Mouse (Mus musculus): ENCODE results near the gene Vangl2. TPM values are rescaled to one million over a fixed set of nuclear protein-coding genes. Genes with fewer than 3 reads are reported as not detected.

Gene Vangl2
- polyA plus RNA-seq, 1 experiment from 2014 or later, result 63.2 TPM

GRCm38 (mm10) chr1:172026201-172026901 lies 1.9 kb downstream of the Vangl2 start:
- Histone ChIP-seq H3K4me1 (peaks cover 66% of the 10 kb centered on the region), H3K36me3 (replicated peaks) (peaks cover 18% of the 10 kb centered on the region), H3K27me3 (no peaks in the 10 kb centered on the region), H3K9me3 (no peaks in the 10 kb centered on the region), H3K9ac (peak overlapping the region; percentile 97), H3K27ac (peak overlapping the region; percentile 98), H3K4me2 (peak overlapping the region; percentile 97), H3K4me3 (replicated peaks) (peak overlapping the region; percentile 92)
- WGBS, result 1% methylated on average over 23 of the region's 23 CpGs
- peak; percentile 63 for ATAC-seq (ENCODE audit: low FRiP score)

DNA sequence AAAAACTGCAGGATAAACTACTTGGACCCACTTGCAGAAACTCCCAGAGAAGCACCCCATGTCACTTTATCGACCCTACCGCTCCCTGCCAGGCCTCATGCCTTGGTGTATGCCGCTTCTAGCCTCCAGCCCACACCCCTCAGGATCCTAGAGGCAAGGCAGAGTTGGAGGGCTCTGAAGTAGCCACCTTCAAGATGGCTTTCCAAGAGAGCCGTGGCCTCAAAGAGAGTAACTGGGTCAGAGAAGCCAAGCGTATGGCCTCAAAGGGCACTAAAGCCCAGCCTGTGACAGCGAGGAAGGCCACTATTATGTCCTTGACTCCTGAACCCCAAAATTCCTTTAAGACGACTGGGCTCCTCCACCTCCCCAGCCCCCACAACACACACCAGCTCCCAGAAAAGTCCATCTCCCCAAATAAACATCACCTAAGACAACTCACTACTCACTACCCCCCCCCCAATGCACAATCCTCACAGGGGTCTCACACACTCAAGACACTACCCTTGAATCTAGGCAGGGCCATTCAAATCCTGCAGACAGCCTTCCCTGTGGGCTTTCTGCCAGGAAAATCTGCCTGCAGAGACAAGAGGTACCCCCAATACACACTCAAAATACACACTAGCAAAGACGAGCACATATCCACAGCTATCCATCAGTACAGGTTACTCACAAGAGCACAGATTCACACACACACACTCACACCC lies 2.9 kb downstream of the Vangl2 start:
- peaks cover 25% of the 10 kb centered on the region for H3K36me3 ChIP-seq (replicated peaks)
- no peak for ATAC-seq (ENCODE audit: low FRiP score)
- H3K4me2 ChIP-seq, result peak overlapping the region; percentile 97
- H3K9me3 ChIP-seq, result no peaks in the 10 kb centered on the region
- H3K4me1 ChIP-seq, result peaks cover 74% of the 10 kb centered on the region
- WGBS, result 23% methylated on average over 8 of the region's 8 CpGs
- H3K9ac ChIP-seq, result peak overlapping the region; percentile 97
- H3K4me3 ChIP-seq (replicated peaks), result peak overlapping the region; percentile 92
- peak overlapping the region; percentile 98 for H3K27ac ChIP-seq
- H3K27me3 ChIP-seq, result no peaks in the 10 kb centered on the region

DNA sequence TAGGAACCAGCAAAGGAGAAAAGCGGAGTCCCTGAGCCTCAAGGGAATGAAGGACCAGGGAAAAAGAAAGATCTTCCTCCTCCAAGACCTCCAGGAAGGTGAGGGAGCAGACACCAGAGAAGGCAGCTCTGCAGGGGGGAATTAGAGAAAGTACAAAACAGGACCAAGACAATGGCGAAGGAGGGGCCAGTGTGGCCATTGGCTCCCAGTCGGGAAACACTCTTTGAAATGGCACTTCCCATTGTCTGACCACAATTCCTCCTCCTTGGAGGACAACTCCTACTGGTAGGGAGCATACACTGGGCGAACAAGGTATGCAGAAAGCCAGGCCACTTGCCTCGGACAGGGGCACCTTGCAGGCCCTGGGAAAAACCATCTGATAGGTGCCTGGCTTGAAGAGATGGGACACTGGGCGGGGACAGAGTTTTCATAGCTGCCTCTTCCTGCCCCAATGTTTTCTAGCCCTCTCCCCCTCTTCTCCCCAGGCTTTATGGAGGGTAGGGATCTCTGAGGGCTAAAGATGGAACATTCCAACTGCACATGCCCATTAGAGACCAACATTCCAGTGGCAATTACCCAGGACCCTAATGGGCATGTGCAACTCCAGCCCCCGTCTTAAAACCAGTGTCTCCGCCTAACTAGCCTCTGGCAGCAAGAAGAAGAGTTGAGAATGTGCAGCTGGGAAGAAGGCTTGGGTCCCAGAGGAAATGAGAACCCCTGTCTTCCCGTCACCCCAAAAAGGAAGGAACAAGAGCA lies 3.9 kb downstream of the Vangl2 start:
- Histone ChIP-seq H3K36me3 (replicated peaks) (peaks cover 27% of the 10 kb centered on the region), H3K27me3 (no peaks in the 10 kb centered on the region), H3K9me3 (no peaks in the 10 kb centered on the region), H3K9ac (peak overlapping the region; percentile 97), H3K4me3 (replicated peaks) (peak overlapping the region; percentile 92), H3K4me1 (peaks cover 83% of the 10 kb centered on the region), H3K27ac (peak overlapping the region; percentile 98), H3K4me2 (peak overlapping the region; percentile 97)
- no peak for ATAC-seq (ENCODE audit: low FRiP score)
- 11% methylated on average over 9 of the region's 9 CpGs for WGBS

DNA sequence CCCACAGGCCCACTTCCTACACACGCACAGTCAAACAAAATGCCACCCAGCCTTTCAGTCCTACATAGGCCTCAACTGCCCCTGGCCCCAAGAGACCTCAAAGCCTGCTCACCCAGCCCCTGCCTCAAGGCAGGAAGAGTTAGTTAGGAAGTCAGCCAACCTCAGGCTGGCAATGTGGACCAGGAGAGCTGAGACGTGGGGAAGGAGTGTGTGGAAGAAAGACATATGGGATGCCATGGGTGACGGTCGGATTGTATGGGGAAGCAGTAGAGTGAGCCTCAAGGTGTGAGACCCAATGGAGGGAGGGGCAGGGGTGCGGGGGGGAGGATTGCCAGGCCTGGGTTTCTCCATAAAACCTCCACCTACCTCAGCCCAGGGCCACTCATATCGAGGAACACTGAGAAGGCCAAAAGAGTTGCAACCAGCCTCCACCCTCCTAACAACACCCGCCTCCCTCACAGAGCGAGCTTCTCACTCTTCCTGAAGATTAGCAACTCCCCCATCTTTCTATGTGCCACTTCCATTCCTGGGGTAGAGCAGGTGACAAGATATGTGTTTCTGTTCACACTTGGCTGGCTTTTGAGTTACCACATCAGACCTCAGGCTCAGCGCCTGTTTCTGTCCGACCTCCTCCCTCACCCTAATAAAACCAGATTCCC lies 8.3 kb downstream of the Vangl2 start:
- peak overlapping the region; percentile 40; the same call in 1 of the 2 replicates for H3K9ac ChIP-seq
- H3K9me3 ChIP-seq, result no peaks in the 10 kb centered on the region
- H3K27ac ChIP-seq, result peak overlapping the region; percentile 98
- no peaks in the 10 kb centered on the region for H3K27me3 ChIP-seq
- peak overlapping the region; percentile 27 for H3K4me2 ChIP-seq
- ATAC-seq (ENCODE audit: low FRiP score), result no peak
- WGBS, result 72% methylated on average over 10 of the region's 10 CpGs
- no peak overlapping the region for H3K4me3 ChIP-seq (replicated peaks)
- peaks cover 30% of the 10 kb centered on the region for H3K36me3 ChIP-seq (replicated peaks)
- peaks cover 97% of the 10 kb centered on the region for H3K4me1 ChIP-seq

GRCm38 (mm10) chr1:172019339-172019738 lies 8.9 kb downstream of the Vangl2 start:
- Histone ChIP-seq H3K27ac (peak overlapping the region; percentile 98), H3K9ac (peak overlapping the region; percentile 40; the same call in 1 of the 2 replicates), H3K27me3 (no peaks in the 10 kb centered on the region), H3K36me3 (replicated peaks) (peaks cover 30% of the 10 kb centered on the region), H3K4me2 (no peak overlapping the region), H3K9me3 (no peaks in the 10 kb centered on the region), H3K4me3 (replicated peaks) (no peak overlapping the region), H3K4me1 (peaks cover 97% of the 10 kb centered on the region)
- no peak for ATAC-seq (ENCODE audit: low FRiP score)
- WGBS, result 88% methylated on average over 4 of the region's 4 CpGs

GRCm38 (mm10) chr1:172018336-172019311 lies 9.6 kb downstream of the Vangl2 start:
- Histone ChIP-seq H3K9me3 (no peaks in the 10 kb centered on the region), H3K27me3 (no peaks in the 10 kb centered on the region), H3K4me3 (replicated peaks) (no peak overlapping the region), H3K9ac (no peak overlapping the region), H3K27ac (peak overlapping the region; percentile 98), H3K4me2 (peak overlapping the region; percentile 56), H3K36me3 (replicated peaks) (peaks cover 24% of the 10 kb centered on the region), H3K4me1 (peaks cover 97% of the 10 kb centered on the region)
- WGBS, result 79% methylated on average over 9 of the region's 9 CpGs
- no peak for ATAC-seq (ENCODE audit: low FRiP score)

DNA sequence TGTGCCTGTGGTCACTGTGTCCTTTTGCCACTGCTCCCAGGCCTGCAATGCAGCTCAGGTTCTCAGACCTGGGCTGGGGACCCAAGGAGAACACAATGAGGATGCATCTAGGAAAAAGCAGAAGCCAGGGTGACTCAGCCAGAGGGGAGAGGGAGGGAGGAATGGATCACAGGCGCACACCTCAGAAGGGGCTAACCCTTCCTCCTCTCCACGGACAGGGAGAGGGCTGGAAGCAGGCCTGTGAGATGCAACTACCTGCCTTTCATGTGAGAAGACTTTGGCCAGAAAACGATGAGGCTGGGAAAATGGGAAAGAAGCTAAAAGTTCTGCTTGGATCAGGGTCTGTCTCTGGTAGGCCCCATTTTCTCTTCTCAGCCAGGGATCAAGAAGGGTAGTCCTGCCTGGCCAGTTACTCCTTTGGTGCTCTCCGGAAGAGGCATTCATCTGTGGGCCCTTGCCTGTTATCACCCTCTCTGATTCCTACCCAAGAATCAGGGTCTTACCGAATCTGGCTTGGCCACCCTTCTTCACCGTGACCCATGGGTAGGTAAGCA lies 10.7 kb downstream of the Vangl2 start:
- Histone ChIP-seq H3K4me1 (peaks cover 98% of the 10 kb centered on the region), H3K27ac (peak overlapping the region; percentile 98), H3K27me3 (no peaks in the 10 kb centered on the region), H3K4me3 (replicated peaks) (peak overlapping the region; percentile 22), H3K9ac (peak overlapping the region; percentile 42), H3K9me3 (no peaks in the 10 kb centered on the region), H3K4me2 (peak overlapping the region; percentile 56), H3K36me3 (replicated peaks) (peaks cover 30% of the 10 kb centered on the region)
- ATAC-seq (ENCODE audit: low FRiP score), result peak; percentile 3; the same call in 1 of the 2 replicates
- WGBS, result 43% methylated on average over 6 of the region's 6 CpGs

- Histone ChIP-seq H3K27ac (peak overlapping the region; percentile 98), H3K4me3 (replicated peaks) (peak overlapping the region; percentile 22), H3K4me1 (peaks cover 95% of the 10 kb centered on the region), H3K4me2 (peak overlapping the region; percentile 56), H3K27me3 (no peaks in the 10 kb centered on the region), H3K9me3 (no peaks in the 10 kb centered on the region), H3K36me3 (replicated peaks) (peaks cover 31% of the 10 kb centered on the region), H3K9ac (peak overlapping the region; percentile 62)
- WGBS, result 7% methylated on average over 6 of the region's 6 CpGs
- ATAC-seq (ENCODE audit: low FRiP score), result peak; percentile 85
Measured at GRCm38 (mm10) chr1:172016660-172017516, 11.4 kb downstream of the Vangl2 start.

DNA sequence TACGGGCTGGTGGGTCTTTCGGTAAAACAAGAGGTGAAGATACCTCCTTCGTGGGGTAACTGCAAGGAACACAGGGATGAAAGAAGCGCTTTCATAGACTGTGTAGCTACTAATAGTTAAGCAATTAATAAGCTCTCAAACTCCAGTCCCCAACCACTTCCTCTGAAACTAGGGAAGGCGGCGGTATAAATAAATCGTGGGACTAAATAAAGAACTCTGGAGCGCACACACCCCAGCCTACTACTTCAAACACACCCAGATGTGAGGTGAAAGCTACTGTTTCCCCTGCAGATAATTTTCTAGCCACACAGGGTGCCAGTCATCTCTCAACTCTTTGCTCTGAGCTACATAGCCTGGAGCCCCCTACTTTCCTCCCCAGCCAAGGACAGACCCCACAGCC lies 12.2 kb downstream of the Vangl2 start:
- peak overlapping the region; percentile 98 for H3K27ac ChIP-seq

GRCm38 (mm10) chr1:172015312-172015939 lies 12.8 kb downstream of the Vangl2 start:
- Histone ChIP-seq H3K27ac (peak overlapping the region; percentile 98), H3K4me1 (peaks cover 82% of the 10 kb centered on the region), H3K27me3 (no peaks in the 10 kb centered on the region), H3K4me2 (peak overlapping the region; percentile 56), H3K36me3 (replicated peaks) (peaks cover 35% of the 10 kb centered on the region), H3K9ac (peak overlapping the region; percentile 62), H3K4me3 (replicated peaks) (peak overlapping the region; percentile 22), H3K9me3 (no peaks in the 10 kb centered on the region)
- 43% methylated on average over 9 of the region's 9 CpGs for WGBS
- no peak for ATAC-seq (ENCODE audit: low FRiP score)

More for the DNA sequence above, 12.2 kb downstream of the Vangl2 start:
- Histone ChIP-seq H3K27me3 (no peaks in the 10 kb centered on the region), H3K9ac (peak overlapping the region; percentile 62), H3K4me2 (peak overlapping the region; percentile 56), H3K36me3 (replicated peaks) (peaks cover 35% of the 10 kb centered on the region), H3K9me3 (no peaks in the 10 kb centered on the region), H3K4me1 (peaks cover 88% of the 10 kb centered on the region), H3K4me3 (replicated peaks) (peak overlapping the region; percentile 22)
- ATAC-seq (ENCODE audit: low FRiP score), result no peak
- WGBS, result 42% methylated on average over 8 of the region's 8 CpGs
